Mouse (Mus musculus): Measurements from ENCODE around the gene Sh2d6. TPM values are rescaled to one million over a fixed set of nuclear protein-coding genes. Genes with fewer than 3 reads are reported as not detected.
A peak's percentile ranks its signal among the peaks of the same experiment; 100 is the strongest.

Sh2d6 gene
- polyA plus RNA-seq, 1 experiment, result 76.8 TPM

- no peaks in the 10 kb centered on the region for H3K27me3 ChIP-seq (ENCODE audit: control insufficient read depth, insufficient read depth, low read length)
- peaks cover 19% of the 10 kb centered on the region for H3K4me1 ChIP-seq (ENCODE audit: control insufficient read depth, insufficient read depth, low read length)
- peak overlapping the region; percentile 90 for H3K4me3 ChIP-seq (ENCODE audit: control insufficient read depth, low read depth, low read length)
- TF ChIP-seq CTCF (IDR thresholded peaks at IDR 0.05; ENCODE audit: control insufficient read depth, insufficient read depth, insufficient replicate concordance, low read depth, low read length), result no peak
- no peak for TF ChIP-seq POLR2A (IDR thresholded peaks at IDR 0.05; ENCODE audit: control insufficient read depth, low read depth, low read length)
- peak overlapping the region; percentile 95 for H3K27ac ChIP-seq (ENCODE audit: control insufficient read depth, insufficient read depth, low read depth, low read length)
- no peaks in the 10 kb centered on the region for H3K36me3 ChIP-seq (ENCODE audit: control insufficient read depth, insufficient read depth, low read length)
Observed at GRCm38 (mm10) chr6:72513071-72513440, 8.5 kb downstream of the Sh2d6 start.

- H3K4me1 ChIP-seq (ENCODE audit: control insufficient read depth, insufficient read depth, low read length), result peaks cover 19% of the 10 kb centered on the region
- no peak for TF ChIP-seq CTCF (IDR thresholded peaks at IDR 0.05; ENCODE audit: control insufficient read depth, insufficient read depth, insufficient replicate concordance, low read depth, low read length)
- TF ChIP-seq POLR2A (IDR thresholded peaks at IDR 0.05; ENCODE audit: control insufficient read depth, low read depth, low read length), result peak; percentile 39; the same call in 1 of the 2 replicates
- H3K27ac ChIP-seq (ENCODE audit: control insufficient read depth, insufficient read depth, low read depth, low read length), result peak overlapping the region; percentile 95
- H3K27me3 ChIP-seq (ENCODE audit: control insufficient read depth, insufficient read depth, low read length), result no peaks in the 10 kb centered on the region
- no peaks in the 10 kb centered on the region for H3K36me3 ChIP-seq (ENCODE audit: control insufficient read depth, insufficient read depth, low read length)
- H3K4me3 ChIP-seq (ENCODE audit: control insufficient read depth, low read depth, low read length), result peak overlapping the region; percentile 90
Observed at GRCm38 (mm10) chr6:72512386-72513070, 9.0 kb downstream of the Sh2d6 start.

GRCm38 (mm10) chr6:72510686-72511421, 10.7 kb downstream of the Sh2d6 start:
- Histone ChIP-seq H3K27ac (ENCODE audit: control insufficient read depth, insufficient read depth, low read depth, low read length) (peak overlapping the region; percentile 58; the same call in 1 of the 2 replicates), H3K27me3 (ENCODE audit: control insufficient read depth, insufficient read depth, low read length) (no peaks in the 10 kb centered on the region), H3K36me3 (ENCODE audit: control insufficient read depth, insufficient read depth, low read length) (no peaks in the 10 kb centered on the region), H3K4me3 (ENCODE audit: control insufficient read depth, low read depth, low read length) (no peak overlapping the region), H3K4me1 (ENCODE audit: control insufficient read depth, insufficient read depth, low read length) (peaks cover 19% of the 10 kb centered on the region)
- no peak for TF ChIP-seq CTCF (IDR thresholded peaks at IDR 0.05; ENCODE audit: control insufficient read depth, insufficient read depth, insufficient replicate concordance, low read depth, low read length)
- no peak for TF ChIP-seq POLR2A (IDR thresholded peaks at IDR 0.05; ENCODE audit: control insufficient read depth, low read depth, low read length)

- H3K27ac ChIP-seq (ENCODE audit: control insufficient read depth, insufficient read depth, low read depth, low read length), result peak overlapping the region; percentile 36; the same call in 1 of the 2 replicates
- TF ChIP-seq CTCF (IDR thresholded peaks at IDR 0.05; ENCODE audit: control insufficient read depth, insufficient read depth, insufficient replicate concordance, low read depth, low read length) (no peak), POLR2A (IDR thresholded peaks at IDR 0.05; ENCODE audit: control insufficient read depth, low read depth, low read length) (no peak)
- H3K27me3 ChIP-seq (ENCODE audit: control insufficient read depth, insufficient read depth, low read length), result no peaks in the 10 kb centered on the region
- peaks cover 19% of the 10 kb centered on the region for H3K4me1 ChIP-seq (ENCODE audit: control insufficient read depth, insufficient read depth, low read length)
- no peak overlapping the region for H3K4me3 ChIP-seq (ENCODE audit: control insufficient read depth, low read depth, low read length)
- no peaks in the 10 kb centered on the region for H3K36me3 ChIP-seq (ENCODE audit: control insufficient read depth, insufficient read depth, low read length)
Observed at GRCm38 (mm10) chr6:72509872-72510435, 11.6 kb downstream of the Sh2d6 start.

GRCm38 (mm10) chr6:72508596-72508995, 12.9 kb downstream of the Sh2d6 start:
- Histone ChIP-seq H3K4me3 (ENCODE audit: control insufficient read depth, low read depth, low read length) (no peak overlapping the region), H3K4me1 (ENCODE audit: control insufficient read depth, insufficient read depth, low read length) (peaks cover 19% of the 10 kb centered on the region), H3K27ac (ENCODE audit: control insufficient read depth, insufficient read depth, low read depth, low read length) (no peak overlapping the region), H3K36me3 (ENCODE audit: control insufficient read depth, insufficient read depth, low read length) (no peaks in the 10 kb centered on the region), H3K27me3 (ENCODE audit: control insufficient read depth, insufficient read depth, low read length) (no peaks in the 10 kb centered on the region)
- no peak for TF ChIP-seq POLR2A (IDR thresholded peaks at IDR 0.05; ENCODE audit: control insufficient read depth, low read depth, low read length)
- TF ChIP-seq CTCF (IDR thresholded peaks at IDR 0.05; ENCODE audit: control insufficient read depth, insufficient read depth, insufficient replicate concordance, low read depth, low read length), result no peak

- TF ChIP-seq CTCF (IDR thresholded peaks at IDR 0.05; ENCODE audit: control insufficient read depth, insufficient read depth, insufficient replicate concordance, low read depth, low read length) (no peak), POLR2A (IDR thresholded peaks at IDR 0.05; ENCODE audit: control insufficient read depth, low read depth, low read length) (no peak)
- H3K4me3 ChIP-seq (ENCODE audit: control insufficient read depth, low read depth, low read length), result no peak overlapping the region
- peaks cover 4% of the 10 kb centered on the region for H3K4me1 ChIP-seq (ENCODE audit: control insufficient read depth, insufficient read depth, low read length)
- H3K27me3 ChIP-seq (ENCODE audit: control insufficient read depth, insufficient read depth, low read length), result no peaks in the 10 kb centered on the region
- H3K36me3 ChIP-seq (ENCODE audit: control insufficient read depth, insufficient read depth, low read length), result no peaks in the 10 kb centered on the region
- 0 out of 2 replicates have a peak overlapping the region, but pooled peaks have one; percentile 12 for H3K27ac ChIP-seq (ENCODE audit: control insufficient read depth, insufficient read depth, low read depth, low read length)
Observed at GRCm38 (mm10) chr6:72506104-72506503, 15.4 kb downstream of the Sh2d6 start.

GRCm38 (mm10) chr6:72503939-72504338, 17.6 kb downstream of the Sh2d6 start:
- H3K27me3 ChIP-seq (ENCODE audit: control insufficient read depth, insufficient read depth, low read length), result no peaks in the 10 kb centered on the region
- H3K27ac ChIP-seq (ENCODE audit: control insufficient read depth, insufficient read depth, low read depth, low read length), result no peak overlapping the region
- no peak overlapping the region for H3K4me3 ChIP-seq (ENCODE audit: control insufficient read depth, low read depth, low read length)
- no peak for TF ChIP-seq POLR2A (IDR thresholded peaks at IDR 0.05; ENCODE audit: control insufficient read depth, low read depth, low read length)
- TF ChIP-seq CTCF (IDR thresholded peaks at IDR 0.05; ENCODE audit: control insufficient read depth, insufficient read depth, insufficient replicate concordance, low read depth, low read length), result no peak
- H3K36me3 ChIP-seq (ENCODE audit: control insufficient read depth, insufficient read depth, low read length), result no peaks in the 10 kb centered on the region
- peaks cover 2% of the 10 kb centered on the region; the same call in 1 of the 2 replicates for H3K4me1 ChIP-seq (ENCODE audit: control insufficient read depth, insufficient read depth, low read length)

Data from testis, adult 2 months (tissue).